Mouse (Mus musculus) heart, postnatal 14 days (tissue): ENCODE measurements around the gene Tenm4. TPM values are rescaled to one million over a fixed set of nuclear protein-coding genes. Genes with fewer than 3 reads are reported as not detected.
"Not testable (repeated sequence)": the region's sequence is repeated elsewhere in the genome, so short reads cannot be mapped to it uniquely, and the experiment has no call there.

Experiments used
- DNase-seq, 2 experiments: peaks; one replicate each; pipeline ENCODE4 v3.0.0; 2021 to 2022
- intact Hi-C: fragments of 180-260 bp; cut with DNase I; formaldehyde crosslinking; loops from one replicate; pipeline ENCODE4 v1.15.1; 2025
- microRNA-seq, 2 experiments: library from miRNA; unstranded; fragments of <30 nt; microRNA quantifications; one replicate each; pipeline ENCODE4 v1.2.0; 2021 to 2022
- total RNA-seq, 2 experiments: library from RNA; stranded (reverse); gene quantifications; 2 replicates each; pipeline ENCODE4 v1.2.3; 2021

Tenm4 gene
- total RNA-seq, 2 experiments from 2014 or later: 2.1 to 2.3 TPM

- DNase-seq: no peak
- intact Hi-C loops: no loop called here
Measured at GRCm38 (mm10) chr7:96905422-96905821, 734.4 kb downstream of the Tenm4 start.

- DNase-seq: no peak
- intact Hi-C loops: no loop called here
Measured at GRCm38 (mm10) chr7:96906216-96906615, 735.2 kb downstream of the Tenm4 start.

GRCm38 (mm10) chr7:96907971-96908680, 737.1 kb downstream of the Tenm4 start:
- DNase-seq: no peak
- intact Hi-C loops: no loop called here

GRCm38 (mm10) chr7:96909856-96910255, 738.8 kb downstream of the Tenm4 start:
- intact Hi-C loops: no loop called here
- DNase-seq: no peak

- no peak for DNase-seq
- intact Hi-C loops: no loop called here
Measured at GRCm38 (mm10) chr7:96910310-96910960, 739.4 kb downstream of the Tenm4 start.

GRCm38 (mm10) chr7:96914031-96914430, 743.0 kb downstream of the Tenm4 start:
- intact Hi-C loops: loop anchor here (1.0 kb wide), 1 partner anchor 395 kb away; no protein-coding TSS in a partner anchor
- DNase-seq: peak; percentile 82 to 90

GRCm38 (mm10) chr7:96915452-96916105, 744.5 kb downstream of the Tenm4 start:
- intact Hi-C loops: loop anchor here (1.0 to 5.0 kb wide), 3 partner anchors 137 to 1423 kb away; no protein-coding TSS in a partner anchor
- DNase-seq: peak; percentile 29 to 72

- intact Hi-C loops: no loop called here
- no peak for DNase-seq
Measured at GRCm38 (mm10) chr7:96920447-96921095, 749.5 kb downstream of the Tenm4 start.

GRCm38 (mm10) chr7:96922927-96923326, 751.9 kb downstream of the Tenm4 start:
- no peak for DNase-seq

GRCm38 (mm10) chr7:96943715-96944377, 772.8 kb downstream of the Tenm4 start:
- DNase-seq: no peak
- intact Hi-C loops: loop anchor here (2.0 kb wide), 1 partner anchor 17 kb away; no protein-coding TSS in a partner anchor

More at GRCm38 (mm10) chr7:96922927-96923326, 751.9 kb downstream of the Tenm4 start:
- intact Hi-C loops: no loop called here

GRCm38 (mm10) chr7:96946501-96946900, 775.5 kb downstream of the Tenm4 start:
- DNase-seq, intact Hi-C loops: not testable (repeated sequence)

GRCm38 (mm10) chr7:96951281-96952051, 780.4 kb downstream of the Tenm4 start, which contains the start of gene Nars2:
TSS of gene Nars2 (plus strand) at chr7:96951505.
- intact Hi-C loops: no loop called here
- DNase-seq: peak; percentile 91 to 92

- intact Hi-C loops: no loop called here
- DNase-seq: no peak
Measured at GRCm38 (mm10) chr7:96952094-96952493, 781.0 kb downstream of the Tenm4 start.

GRCm38 (mm10) chr7:96959168-96959567, 788.1 kb downstream of the Tenm4 start:
- intact Hi-C loops: no loop called here
- DNase-seq: no peak

Small RNA genes lying within 50 kb of the gene (microRNA-seq; reads per million reads assigned to microRNA genes)
- 0 reads per million in 2 experiments for gene Mir6394
- gene Mir708: 138 to 1,619 reads per million in 2 experiments
